Mouse (Mus musculus): Measurements from ENCODE around the gene Dennd6a. TPM values are rescaled to one million over a fixed set of nuclear protein-coding genes. Genes with fewer than 3 reads are reported as not detected.

Gene Dennd6a
- polyA plus RNA-seq, 1 experiment from 2014 or later: 42.1 TPM

GRCm38 (mm10) chr14:26533821-26534756 lies 39.6 kb upstream of the Dennd6a start:
- H3K9me3 ChIP-seq (replicated peaks; ENCODE audit: control insufficient read depth, low read length): no peaks in the 10 kb centered on the region

GRCm38 (mm10) chr14:26534757-26535479 lies 38.7 kb upstream of the Dennd6a start, which contains the start of gene Slmap:
Gene Slmap, minus strand, starts transcription at chr14:26534931.
- Histone ChIP-seq H3K27ac (replicated peaks; ENCODE audit: low read depth, low read length) (peak within 1 kb of the TSS; percentile 58), H3K36me3 (replicated peaks; ENCODE audit: control insufficient read depth, insufficient read depth, low read depth, low read length) (no peaks in the 10 kb centered on the region), H3K27me3 (ENCODE audit: control insufficient read depth, insufficient read depth, low read length) (no peaks in the 10 kb centered on the region), H3K9ac (replicated peaks; ENCODE audit: low read length) (peak within 1 kb of the TSS; percentile 90), H3K4me3 (ENCODE audit: low read depth, low read length) (peak within 1 kb of the TSS; percentile 95), H3K4me2 (ENCODE audit: low read depth, low read length) (peak within 1 kb of the TSS; percentile 82), H3K9me3 (replicated peaks; ENCODE audit: control insufficient read depth, low read length) (no peaks in the 10 kb centered on the region), H3K4me1 (ENCODE audit: control insufficient read depth, insufficient read depth, low read length) (no peaks in the 10 kb centered on the region; the same call in 1 of the 2 replicates)
- WGBS: 13% methylated on average over 28 of the region's 33 CpGs
- ATAC-seq (replicated peaks; ENCODE audit: insufficient number of reproducible peaks, low FRiP score, low TSS enrichment, low read depth): peak; percentile 93
- DNase-seq (ENCODE audit: low spot score): peak; percentile 100

More at GRCm38 (mm10) chr14:26533821-26534756, 39.6 kb upstream of the Dennd6a start:
- ATAC-seq (replicated peaks; ENCODE audit: insufficient number of reproducible peaks, low FRiP score, low TSS enrichment, low read depth) (peak; percentile 79), DNase-seq (ENCODE audit: low spot score) (peak; percentile 58)
- no peaks in the 10 kb centered on the region for H3K27me3 ChIP-seq (ENCODE audit: control insufficient read depth, insufficient read depth, low read length)
- H3K9ac ChIP-seq (replicated peaks; ENCODE audit: low read length): peak overlapping the region; percentile 90
- H3K27ac ChIP-seq (replicated peaks; ENCODE audit: low read depth, low read length): peak overlapping the region; percentile 58
- peak overlapping the region; percentile 82 for H3K4me2 ChIP-seq (ENCODE audit: low read depth, low read length)
- no peaks in the 10 kb centered on the region; the same call in 1 of the 2 replicates for H3K4me1 ChIP-seq (ENCODE audit: control insufficient read depth, insufficient read depth, low read length)
- H3K36me3 ChIP-seq (replicated peaks; ENCODE audit: control insufficient read depth, insufficient read depth, low read depth, low read length): no peaks in the 10 kb centered on the region
- peak overlapping the region; percentile 95 for H3K4me3 ChIP-seq (ENCODE audit: low read depth, low read length)
- WGBS: under 1% methylated on average over 83 of the region's 92 CpGs

- no peak overlapping the region for H3K9ac ChIP-seq (replicated peaks; ENCODE audit: low read length)
- H3K4me1 ChIP-seq (ENCODE audit: control insufficient read depth, insufficient read depth, low read length): no peaks in the 10 kb centered on the region
- no peak overlapping the region for H3K4me3 ChIP-seq (ENCODE audit: low read depth, low read length)
- no peak overlapping the region for H3K4me2 ChIP-seq (ENCODE audit: low read depth, low read length)
- ATAC-seq (replicated peaks; ENCODE audit: insufficient number of reproducible peaks, low FRiP score, low TSS enrichment, low read depth) (no peak), DNase-seq (ENCODE audit: low spot score) (no peak)
- no peaks in the 10 kb centered on the region for H3K27me3 ChIP-seq (ENCODE audit: control insufficient read depth, insufficient read depth, low read length)
- WGBS: 89% methylated on average over 4 of the region's 4 CpGs
- H3K27ac ChIP-seq (replicated peaks; ENCODE audit: low read depth, low read length): no peak overlapping the region
- no peaks in the 10 kb centered on the region for H3K9me3 ChIP-seq (replicated peaks; ENCODE audit: control insufficient read depth, low read length)
- no peaks in the 10 kb centered on the region for H3K36me3 ChIP-seq (replicated peaks; ENCODE audit: control insufficient read depth, insufficient read depth, low read depth, low read length)
These were observed 34.4 kb upstream of the Dennd6a start for GRCm38 (mm10) chr14:26539241-26539640.

- ATAC-seq (replicated peaks; ENCODE audit: insufficient number of reproducible peaks, low FRiP score, low TSS enrichment, low read depth) (no peak), DNase-seq (ENCODE audit: low spot score) (no peak)
- no peaks in the 10 kb centered on the region for H3K9me3 ChIP-seq (replicated peaks; ENCODE audit: control insufficient read depth, low read length)
- no peaks in the 10 kb centered on the region for H3K27me3 ChIP-seq (ENCODE audit: control insufficient read depth, insufficient read depth, low read length)
- H3K4me2 ChIP-seq (ENCODE audit: low read depth, low read length): no peak overlapping the region
- H3K36me3 ChIP-seq (replicated peaks; ENCODE audit: control insufficient read depth, insufficient read depth, low read depth, low read length): no peaks in the 10 kb centered on the region
- 53% methylated on average over 1 of the region's 1 CpGs for WGBS
- H3K27ac ChIP-seq (replicated peaks; ENCODE audit: low read depth, low read length): no peak overlapping the region
- no peaks in the 10 kb centered on the region for H3K4me1 ChIP-seq (ENCODE audit: control insufficient read depth, insufficient read depth, low read length)
- no peak overlapping the region for H3K4me3 ChIP-seq (ENCODE audit: low read depth, low read length)
- H3K9ac ChIP-seq (replicated peaks; ENCODE audit: low read length): no peak overlapping the region
These were observed 33.1 kb upstream of the Dennd6a start for GRCm38 (mm10) chr14:26540577-26540976.

- H3K4me1 ChIP-seq (ENCODE audit: control insufficient read depth, insufficient read depth, low read length): no peaks in the 10 kb centered on the region
- H3K9me3 ChIP-seq (replicated peaks; ENCODE audit: control insufficient read depth, low read length): no peaks in the 10 kb centered on the region
- H3K27ac ChIP-seq (replicated peaks; ENCODE audit: low read depth, low read length): no peak overlapping the region
- H3K4me3 ChIP-seq (ENCODE audit: low read depth, low read length): no peak overlapping the region
- no peak overlapping the region for H3K4me2 ChIP-seq (ENCODE audit: low read depth, low read length)
- ATAC-seq (replicated peaks; ENCODE audit: insufficient number of reproducible peaks, low FRiP score, low TSS enrichment, low read depth) (no peak), DNase-seq (ENCODE audit: low spot score) (no peak)
- H3K9ac ChIP-seq (replicated peaks; ENCODE audit: low read length): no peak overlapping the region
- no peaks in the 10 kb centered on the region for H3K27me3 ChIP-seq (ENCODE audit: control insufficient read depth, insufficient read depth, low read length)
- no peaks in the 10 kb centered on the region for H3K36me3 ChIP-seq (replicated peaks; ENCODE audit: control insufficient read depth, insufficient read depth, low read depth, low read length)
- 85% methylated on average over 1 of the region's 1 CpGs for WGBS
These were observed 31.5 kb upstream of the Dennd6a start for GRCm38 (mm10) chr14:26542136-26542535.

GRCm38 (mm10) chr14:26547516-26548488 lies 25.9 kb upstream of the Dennd6a start:
- Histone ChIP-seq H3K27me3 (ENCODE audit: control insufficient read depth, insufficient read depth, low read length) (no peaks in the 10 kb centered on the region), H3K9me3 (replicated peaks; ENCODE audit: control insufficient read depth, low read length) (no peaks in the 10 kb centered on the region), H3K4me1 (ENCODE audit: control insufficient read depth, insufficient read depth, low read length) (no peaks in the 10 kb centered on the region), H3K4me2 (ENCODE audit: low read depth, low read length) (no peak overlapping the region), H3K9ac (replicated peaks; ENCODE audit: low read length) (no peak overlapping the region), H3K4me3 (ENCODE audit: low read depth, low read length) (no peak overlapping the region), H3K27ac (replicated peaks; ENCODE audit: low read depth, low read length) (no peak overlapping the region), H3K36me3 (replicated peaks; ENCODE audit: control insufficient read depth, insufficient read depth, low read depth, low read length) (no peaks in the 10 kb centered on the region)
- 83% methylated on average over 10 of the region's 10 CpGs for WGBS
- no peak for ATAC-seq (replicated peaks; ENCODE audit: insufficient number of reproducible peaks, low FRiP score, low TSS enrichment, low read depth)
- no peak for DNase-seq (ENCODE audit: low spot score)

GRCm38 (mm10) chr14:26550712-26551111 lies 22.9 kb upstream of the Dennd6a start:
- Histone ChIP-seq H3K9ac (replicated peaks; ENCODE audit: low read length) (no peak overlapping the region), H3K4me1 (ENCODE audit: control insufficient read depth, insufficient read depth, low read length) (no peaks in the 10 kb centered on the region), H3K36me3 (replicated peaks; ENCODE audit: control insufficient read depth, insufficient read depth, low read depth, low read length) (no peaks in the 10 kb centered on the region), H3K27ac (replicated peaks; ENCODE audit: low read depth, low read length) (no peak overlapping the region), H3K27me3 (ENCODE audit: control insufficient read depth, insufficient read depth, low read length) (no peaks in the 10 kb centered on the region), H3K9me3 (replicated peaks; ENCODE audit: control insufficient read depth, low read length) (no peaks in the 10 kb centered on the region), H3K4me3 (ENCODE audit: low read depth, low read length) (no peak overlapping the region), H3K4me2 (ENCODE audit: low read depth, low read length) (no peak overlapping the region)
- DNase-seq (ENCODE audit: low spot score): no peak
- ATAC-seq (replicated peaks; ENCODE audit: insufficient number of reproducible peaks, low FRiP score, low TSS enrichment, low read depth): no peak
- 91% methylated on average over 8 of the region's 8 CpGs for WGBS
